Mouse (Mus musculus) lung, postnatal 14 days (tissue): Measurements from ENCODE around the gene N4bp2l1.

ENCODE experiments used
- DNase-seq: peaks from one replicate; pipeline ENCODE4 v3.0.0; 2021

Gene N4bp2l1

GRCm38 (mm10) chr5:150561783-150562182 lies 35.2 kb downstream of the N4bp2l1 start:
- DNase-seq: no peak

GRCm38 (mm10) chr5:150561376-150561775 lies 35.6 kb downstream of the N4bp2l1 start:
- no peak for DNase-seq

- DNase-seq: no peak
These were observed 36.1 kb downstream of the N4bp2l1 start for GRCm38 (mm10) chr5:150560851-150561250.

- DNase-seq: no peak
These were observed 37.4 kb downstream of the N4bp2l1 start for GRCm38 (mm10) chr5:150559519-150560103.

- no peak for DNase-seq
These were observed 45.4 kb downstream of the N4bp2l1 start for GRCm38 (mm10) chr5:150551637-150552036.

- DNase-seq: no peak
These were observed 53.8 kb downstream of the N4bp2l1 start for GRCm38 (mm10) chr5:150543184-150543583.

- DNase-seq: no peak
These were observed 55.7 kb downstream of the N4bp2l1 start for GRCm38 (mm10) chr5:150541302-150541701.

- no peak for DNase-seq
These were observed 71.7 kb downstream of the N4bp2l1 start for GRCm38 (mm10) chr5:150525239-150525638.

- DNase-seq: no peak
These were observed 74.1 kb downstream of the N4bp2l1 start for GRCm38 (mm10) chr5:150522867-150523234.

- DNase-seq: peak; percentile 93
These were observed 74.8 kb downstream of the N4bp2l1 start, which contains the start of gene Brca2 for GRCm38 (mm10) chr5:150521937-150522866. TSS of gene Brca2 (plus strand) at chr5:150522630.
